Mouse (Mus musculus) CH12.LX (cell line): Measurements from ENCODE around the gene Fam124b. TPM values are rescaled to one million over a fixed set of nuclear protein-coding genes. Genes with fewer than 3 reads are reported as not detected.
A peak's percentile ranks its signal among the peaks of the same experiment; 100 is the strongest.

Experiments used
- DNase-seq: peaks from one replicate; pipeline ENCODE4 v3.0.0-alpha.2; 2013; ENCODE audit errors: extremely low read depth
- H3K27ac ChIP-seq: 2 replicates; pipeline ENCODE4 v1.5.1; 2012; ENCODE audit warnings: low read depth, mild to moderate bottlenecking, control low read depth, moderate library complexity; ENCODE audit not compliant: insufficient read depth
- H3K27me3 ChIP-seq: replicated peaks from 2 replicates; pipeline ENCODE3; 2012; ENCODE audit warnings: inconsistent platforms
- H3K36me3 ChIP-seq, 2 experiments: replicated peaks in 1 of 2; 2 replicates each; pipeline versions ENCODE3 to v1.6.1; 2012; ENCODE audit warnings: inconsistent platforms in 1 of 2, low read length in 1 of 2, mild to moderate bottlenecking in 1 of 2, mixed read lengths in 1 of 2, moderate library complexity in 1 of 2; ENCODE audit not compliant: control insufficient read depth in 1 of 2, insufficient read depth in 1 of 2
- H3K4me1 ChIP-seq, 2 experiments: 2 replicates each; pipeline ENCODE4 v1.6.1; 2012; ENCODE audit warnings: inconsistent platforms in 1 of 2, moderate library complexity in 1 of 2; ENCODE audit not compliant: insufficient read depth in 2 of 2, control insufficient read depth in 1 of 2
- H3K4me2 ChIP-seq: 2 replicates; pipeline ENCODE4 v1.6.1; 2012; ENCODE audit warnings: low read depth, mild to moderate bottlenecking, control low read depth; ENCODE audit not compliant: poor library complexity, insufficient read depth, severe bottlenecking
- H3K4me3 ChIP-seq, 3 experiments: fragments of 150-350 bp in 1 of 3; sonication (generic) in 1 of 3; replicated peaks in 1 of 3; 2 replicates each; pipeline versions ENCODE3 to v1.5.1; 2011 to 2012; ENCODE audit warnings: low read depth in 2 of 3, low read length in 2 of 3, mild to moderate bottlenecking in 2 of 3, moderate library complexity in 2 of 3, control low read depth in 1 of 3, improper control_type of control experiment in 1 of 3, inconsistent platforms in 1 of 3, mixed read lengths in 1 of 3; ENCODE audit not compliant: poor library complexity in 1 of 3
- H3K79me2 ChIP-seq: replicated peaks from 2 replicates; pipeline ENCODE4 v1.6.1; 2012; ENCODE audit warnings: mild to moderate bottlenecking, moderate library complexity; ENCODE audit not compliant: control insufficient read depth, poor library complexity, insufficient read depth, severe bottlenecking; ENCODE audit errors: extremely low read depth
- H3K9ac ChIP-seq: 2 replicates; pipeline ENCODE4 v1.6.1; 2012; ENCODE audit warnings: low read depth, mild to moderate bottlenecking, control low read depth, moderate library complexity; ENCODE audit not compliant: insufficient read depth
- H3K9me3 ChIP-seq: replicated peaks from 2 replicates; pipeline ENCODE3; 2012; ENCODE audit warnings: low read length, inconsistent platforms, mixed read lengths
- BHLHE40 ChIP-seq: IDR thresholded peaks from 2 replicates; pipeline ENCODE4 v1.6.1; 2011; ENCODE audit warnings: mild to moderate bottlenecking, low read depth, low read length, improper control_type of control experiment
- CHD1 ChIP-seq: IDR thresholded peaks from 2 replicates; pipeline ENCODE4 v1.6.1; 2012; ENCODE audit warnings: low read depth, low read length, improper control_type of control experiment, inconsistent platforms
- CTCF ChIP-seq, 2 experiments: IDR thresholded peaks in 1 of 2; conservative IDR thresholded peaks in 1 of 2; 2 replicates each; pipeline ENCODE4 v1.5.1; 2011 to 2012; ENCODE audit warnings: low read depth in 2 of 2, low read length in 2 of 2, improper control_type of control experiment in 1 of 2, inconsistent platforms in 1 of 2, mild to moderate bottlenecking in 1 of 2, moderate library complexity in 1 of 2
- E2F4 ChIP-seq: IDR thresholded peaks from 2 replicates; pipeline ENCODE4 v1.6.1; 2011; ENCODE audit warnings: low read depth, low read length, improper control_type of control experiment; ENCODE audit not compliant: insufficient replicate concordance
- IRF4 ChIP-seq: IDR thresholded peaks from 2 replicates; pipeline ENCODE4 v1.6.1; 2014; ENCODE audit warnings: low read depth, mild to moderate bottlenecking, inconsistent platforms, low read length, improper control_type of control experiment
- JUN ChIP-seq: IDR thresholded peaks from 2 replicates; pipeline ENCODE4 v1.6.1; 2011; ENCODE audit warnings: low read depth, mild to moderate bottlenecking, low read length, improper control_type of control experiment, moderate library complexity; ENCODE audit not compliant: insufficient read depth
- JUND ChIP-seq: conservative IDR thresholded peaks from 2 replicates; pipeline ENCODE4 v1.6.1; 2011; ENCODE audit warnings: low read depth, low read length, improper control_type of control experiment
- KAT2A ChIP-seq: IDR thresholded peaks from 2 replicates; pipeline ENCODE4 v1.6.1; 2012; ENCODE audit warnings: low read length, improper control_type of control experiment, inconsistent platforms; ENCODE audit not compliant: insufficient replicate concordance
- MAX ChIP-seq: IDR thresholded peaks from 2 replicates; pipeline ENCODE4 v1.6.1; 2011; ENCODE audit warnings: low read length, improper control_type of control experiment
- MXI1 ChIP-seq: IDR thresholded peaks from 2 replicates; pipeline ENCODE4 v1.6.1; 2011; ENCODE audit warnings: mild to moderate bottlenecking, low read depth, low read length, improper control_type of control experiment
- NELFE ChIP-seq: IDR thresholded peaks from 2 replicates; pipeline ENCODE4 v1.6.1; 2011; ENCODE audit warnings: low read depth, low read length, improper control_type of control experiment
- NRF1 ChIP-seq: IDR thresholded peaks from 2 replicates; pipeline ENCODE4 v1.6.1; 2014; ENCODE audit warnings: low read depth, mild to moderate bottlenecking, inconsistent platforms, low read length, improper control_type of control experiment, moderate library complexity
- POLR2A ChIP-seq: IDR thresholded peaks from 2 replicates; pipeline ENCODE4 v1.6.1; 2011; ENCODE audit warnings: low read depth, mild to moderate bottlenecking, improper control_type of control experiment, low read length
- POLR2AphosphoS2 ChIP-seq: IDR thresholded peaks from 2 replicates; pipeline ENCODE4 v1.6.1; 2011; ENCODE audit warnings: low read depth, low read length, improper control_type of control experiment
- RAD21 ChIP-seq: IDR thresholded peaks from 2 replicates; pipeline ENCODE4 v1.6.1; 2011; ENCODE audit warnings: low read depth, mild to moderate bottlenecking, low read length, improper control_type of control experiment, moderate library complexity
- SMC3 ChIP-seq: IDR thresholded peaks from 2 replicates; pipeline ENCODE4 v1.6.1; 2011; ENCODE audit warnings: low read depth, low read length, improper control_type of control experiment
- TBP ChIP-seq: conservative IDR thresholded peaks from 2 replicates; pipeline ENCODE4 v1.6.1; 2011; ENCODE audit warnings: low read depth, low read length, improper control_type of control experiment
- UBTF ChIP-seq: IDR thresholded peaks from 2 replicates; pipeline ENCODE4 v1.6.1; 2012; ENCODE audit warnings: low read depth, mild to moderate bottlenecking, inconsistent platforms, low read length, improper control_type of control experiment, moderate library complexity
- USF2 ChIP-seq: conservative IDR thresholded peaks from 2 replicates; pipeline ENCODE4 v1.6.1; 2011; ENCODE audit warnings: low read depth, low read length, improper control_type of control experiment
- ZKSCAN1 ChIP-seq: IDR thresholded peaks from 2 replicates; pipeline ENCODE4 v1.6.1; 2012; ENCODE audit warnings: low read depth, inconsistent platforms, low read length, improper control_type of control experiment, borderline replicate concordance
- dilution Hi-C: fragments of 300-500 bp; cut with MboI; formaldehyde crosslinking; loops from 2 replicates; pipeline ENCODE4 v1.14.3; 2020; ENCODE audit warnings: low sequenced_read_pairs; ENCODE audit not compliant: extremely low pct_unique_long_range_greater_than_20kb, extremely low pct_ligation_motif_present
- in situ Hi-C: fragments of 300-500 bp; cut with MboI; formaldehyde crosslinking; loops from 3 replicates; pipeline ENCODE4 v1.14.3; 2019; ENCODE audit warnings: low sequenced_read_pairs, low pct_ligation_motif_present, low pct_unique_long_range_greater_than_20kb, mixed read lengths
- polyA plus RNA-seq: library from polyadenylated mRNA; unstranded; fragments of >175 nt; gene quantifications from 2 replicates; pipeline ENCODE4 v1.2.1, GENCODE M21; 2012; ENCODE audit warnings: low read depth; ENCODE audit not compliant: insufficient read length
- total RNA-seq, 2 experiments: library from RNA; depleted of rRNA; stranded (reverse); fragments of 300-350 nt in 1 of 2; fragments of >200 nt in 1 of 2; gene quantifications; 2 replicates each; pipeline ENCODE4 v1.2.3; 2012 to 2014

Fam124b gene
- total and polyA plus RNA-seq, 3 experiments: 1.7 to 4.9 (median 3.4) TPM

DNA sequence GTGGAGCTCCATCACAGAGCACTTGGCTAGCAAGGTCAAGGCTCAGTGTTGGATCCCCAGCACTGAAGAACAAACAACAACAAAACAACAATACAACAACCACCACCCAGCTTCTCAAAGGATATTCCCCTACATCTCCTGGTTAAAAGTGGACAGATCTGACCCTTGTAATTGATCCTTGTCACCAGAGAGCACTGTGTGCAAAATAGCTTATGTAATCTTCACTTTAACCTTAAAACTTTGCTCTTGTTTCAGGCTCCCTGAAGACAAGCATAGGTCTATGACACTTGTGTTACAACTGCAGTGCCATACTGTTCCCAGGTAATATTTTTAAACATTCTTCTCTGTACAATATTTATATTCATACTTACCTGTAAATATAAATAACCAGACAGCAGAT, 28.9 kb upstream of the Fam124b start:
- H3K36me3 ChIP-seq: no peaks in the 10 kb centered on the region
- no peaks in the 10 kb centered on the region for H3K9me3 ChIP-seq
- H3K9ac ChIP-seq: no peak overlapping the region
- dilution Hi-C loops: no loop called here
- no peak for TF ChIP-seq UBTF
- no peak for TF ChIP-seq NRF1
- no peak for TF ChIP-seq IRF4
- no peak for TF ChIP-seq NELFE
- no peak for TF ChIP-seq MAX
- no peak for TF ChIP-seq MXI1
- TF ChIP-seq KAT2A: no peak
- no peak for TF ChIP-seq POLR2A
- no peak for TF ChIP-seq CTCF (conservative IDR thresholded peaks at IDR 0.05 in 1 of 2, IDR thresholded peaks at IDR 0.05 in 1 of 2; ENCODE audit: low read depth in 2 of 2, low read length in 2 of 2)
- no peak for TF ChIP-seq TBP
- TF ChIP-seq E2F4: no peak
- no peak for TF ChIP-seq JUND
- no peak for TF ChIP-seq BHLHE40
- no peak for TF ChIP-seq POLR2AphosphoS2
- no peak for TF ChIP-seq ZKSCAN1
- no peak for TF ChIP-seq JUN
- TF ChIP-seq USF2: no peak
- TF ChIP-seq CHD1: no peak
- 0 out of 4 replicates have a peak, but pooled peaks cover 0 to 3% of the 10 kb centered on the region in 2 experiments for H3K4me1 ChIP-seq
- H3K4me2 ChIP-seq: no peak overlapping the region
- H3K27ac ChIP-seq: no peak overlapping the region
- DNase-seq: no peak
- no peak overlapping the region for H3K4me3 ChIP-seq
- H3K79me2 ChIP-seq: no peaks in the 10 kb centered on the region
- H3K27me3 ChIP-seq: no peaks in the 10 kb centered on the region
- in situ Hi-C loops: no loop called here

DNA sequence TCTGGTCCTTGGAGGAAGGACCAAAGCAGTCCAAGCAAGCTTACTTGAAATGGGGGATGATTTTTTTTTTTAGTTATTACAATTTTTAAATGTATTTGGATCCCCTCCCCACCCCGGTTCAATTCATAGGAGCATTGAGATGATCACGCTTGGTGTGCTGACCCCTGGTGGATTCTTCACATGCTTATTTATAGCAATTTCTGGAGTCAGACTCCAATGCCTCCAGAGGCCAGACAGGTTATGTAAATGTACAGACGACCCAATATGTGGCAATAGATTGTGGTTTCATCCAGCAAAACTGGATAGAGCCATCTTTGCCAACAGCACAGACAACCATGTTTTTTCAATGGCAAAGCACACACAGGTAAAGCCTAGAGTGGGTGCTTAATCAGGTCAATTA, 25.9 kb upstream of the Fam124b start:
- no peak for DNase-seq
- TF ChIP-seq RAD21: peak; percentile 24
- no peak for TF ChIP-seq KAT2A
- TF ChIP-seq SMC3: peak; percentile 46
- peak in 1 of 2 experiments; percentile 52; a peak in 2 of 4 replicates for TF ChIP-seq CTCF (conservative IDR thresholded peaks at IDR 0.05 in 1 of 2, IDR thresholded peaks at IDR 0.05 in 1 of 2; ENCODE audit: low read depth in 2 of 2, low read length in 2 of 2)
- H3K79me2 ChIP-seq: no peaks in the 10 kb centered on the region
- H3K9me3 ChIP-seq: no peaks in the 10 kb centered on the region
- H3K36me3 ChIP-seq: no peaks in the 10 kb centered on the region
- H3K4me3 ChIP-seq: no peak overlapping the region
- H3K27me3 ChIP-seq: no peaks in the 10 kb centered on the region
- H3K4me1 ChIP-seq: peaks cover 0 to 10% of the 10 kb centered on the region in 2 experiments; a peak in 1 of 4 replicates
- no peak overlapping the region; the same call in 1 of the 2 replicates for H3K4me2 ChIP-seq
- in situ Hi-C loops: no loop called here
- no peak overlapping the region for H3K9ac ChIP-seq
- no peak overlapping the region for H3K27ac ChIP-seq
- dilution Hi-C loops: no loop called here
